Mouse (Mus musculus): ENCODE measurements at regions not wholly inside any gene's neighbourhood (a gene's known extent, or its start where the extent isn't known, plus 50 kb on each side); places are given as distances from the start of the nearest gene placed in this dataset.
A peak's percentile ranks its signal among the peaks of the same experiment; 100 is the strongest.

GRCm38 (mm10) chr4:142367774-142368173, 128.6 kb upstream of the Kazn start:
- no peak for DNase-seq (ENCODE audit: low spot score)

DNA sequence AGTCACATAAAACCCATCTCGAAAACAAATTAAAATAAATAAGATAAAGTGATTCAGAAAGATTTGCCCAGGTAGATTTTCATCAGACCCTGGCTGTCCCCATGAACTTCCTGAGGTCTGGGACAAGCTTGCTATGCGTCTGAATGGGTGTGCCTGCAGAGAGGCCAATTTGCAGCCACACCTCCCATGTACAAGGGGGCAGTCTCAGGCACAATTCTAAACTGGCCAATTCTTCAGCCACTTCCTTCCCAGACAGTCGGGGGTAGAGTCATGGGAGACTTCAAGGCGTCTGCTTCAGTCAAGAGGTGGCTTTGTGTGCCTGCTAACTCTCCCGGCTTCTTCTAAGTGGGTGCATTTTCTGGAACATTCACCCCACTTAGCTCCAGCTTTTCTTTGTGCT, 122.9 kb upstream of the Kazn start:
- no peak for DNase-seq (ENCODE audit: low spot score)

DNA sequence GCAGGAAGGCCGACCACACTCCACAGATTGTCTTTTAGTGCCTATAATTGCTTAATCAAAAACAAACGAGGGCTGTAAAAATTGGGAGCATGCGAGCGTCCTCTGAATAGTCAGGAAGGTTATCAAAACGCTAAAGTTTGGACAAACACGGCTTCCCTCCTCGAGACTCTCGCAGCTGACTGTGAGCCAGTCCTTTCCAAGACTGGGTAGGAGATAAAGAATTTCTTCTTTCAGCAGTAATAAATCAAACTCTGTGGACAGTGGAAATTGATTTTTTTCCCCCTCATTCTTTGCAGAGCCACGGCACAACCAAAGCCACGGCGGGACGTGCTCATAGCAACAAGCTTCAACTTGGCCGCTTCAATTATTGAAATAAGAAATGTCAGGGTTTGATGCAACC, 119.7 kb upstream of the Kazn start:
- DNase-seq (ENCODE audit: low spot score), result no peak

GRCm38 (mm10) chr4:142355387-142355786, 116.2 kb upstream of the Kazn start:
- DNase-seq (ENCODE audit: low spot score), result no peak

DNA sequence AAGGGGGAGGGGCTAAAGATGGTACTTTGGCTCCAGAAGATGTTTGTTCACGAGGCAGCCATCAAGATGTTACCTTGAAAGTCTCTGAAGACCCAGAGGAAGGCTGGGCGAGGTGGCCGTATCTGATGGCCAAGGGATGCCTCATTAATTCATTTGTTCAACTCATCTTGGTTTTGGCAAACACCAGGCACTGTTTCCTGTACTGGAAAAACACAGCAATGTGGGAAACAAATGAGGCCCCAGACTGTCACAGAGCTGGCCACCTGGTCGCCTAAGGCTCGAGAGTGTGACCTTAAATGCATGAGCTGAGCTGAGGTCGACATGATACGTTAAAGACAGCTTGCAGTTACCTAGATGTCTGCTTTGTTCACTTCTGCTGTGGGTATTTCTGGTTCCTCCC, 114.3 kb upstream of the Kazn start:
- no peak for DNase-seq (ENCODE audit: low spot score)

- peak; percentile 76 for DNase-seq (ENCODE audit: low spot score)
Observed at GRCm38 (mm10) chr4:142351831-142352230, 112.6 kb upstream of the Kazn start.

- no peak for DNase-seq (ENCODE audit: low spot score)
Observed at GRCm38 (mm10) chr4:142350986-142351385, 111.8 kb upstream of the Kazn start.

GRCm38 (mm10) chr4:142348910-142349309, 109.7 kb upstream of the Kazn start:
- DNase-seq (ENCODE audit: low spot score), result peak; percentile 57

GRCm38 (mm10) chr4:142342482-142343206, 103.4 kb upstream of the Kazn start:
- no peak for DNase-seq (ENCODE audit: low spot score)

- no peak for DNase-seq (ENCODE audit: low spot score)
Observed at GRCm38 (mm10) chr4:142341305-142341704, 102.1 kb upstream of the Kazn start.

- DNase-seq (ENCODE audit: low spot score), result no peak
Observed at GRCm38 (mm10) chr4:142340057-142340456, 100.9 kb upstream of the Kazn start.

- peak; percentile 62 for DNase-seq (ENCODE audit: low spot score)
Observed at GRCm38 (mm10) chr4:142337701-142338100, 98.5 kb upstream of the Kazn start.

DNA sequence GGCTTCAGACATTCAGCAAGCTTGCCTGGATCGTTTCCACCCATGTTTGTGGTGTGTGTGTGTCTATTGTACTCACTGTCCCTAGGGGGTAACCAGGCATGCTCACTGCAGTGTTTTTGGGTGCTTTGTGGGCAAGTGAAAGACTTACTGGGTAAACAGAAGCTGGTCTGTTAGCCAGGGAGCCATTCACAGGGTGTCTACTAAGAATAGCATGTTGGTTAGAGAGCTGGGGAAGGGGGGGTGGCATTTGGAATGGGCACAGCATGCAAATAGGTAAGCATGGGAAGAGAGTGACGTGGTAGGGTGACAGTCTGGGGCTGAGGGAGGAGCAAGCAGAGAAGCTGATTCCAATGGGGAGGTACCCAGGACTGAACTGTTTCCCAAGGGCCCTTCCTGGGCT, 97.7 kb upstream of the Kazn start:
- no peak for DNase-seq (ENCODE audit: low spot score)

DNA sequence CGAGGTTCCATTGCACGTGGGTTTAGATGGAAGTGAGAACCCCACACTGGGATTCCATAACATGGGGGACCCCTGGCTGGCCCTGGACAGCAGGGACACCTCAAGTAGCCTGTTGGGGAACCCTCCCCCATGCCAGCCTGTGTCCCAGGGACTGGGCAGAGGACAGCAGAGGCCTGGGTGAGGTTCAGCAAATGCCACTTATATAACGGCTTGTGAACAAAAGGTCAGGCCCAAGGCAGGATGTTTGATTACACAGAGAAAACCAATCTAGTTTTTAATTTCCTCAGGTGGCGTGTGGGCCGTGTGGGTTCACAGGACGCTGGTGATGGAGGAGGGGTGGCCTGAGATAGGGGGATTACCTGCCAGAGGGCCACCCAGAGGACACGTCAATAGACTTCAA, 94.9 kb upstream of the Kazn start:
- no peak for DNase-seq (ENCODE audit: low spot score)

DNA sequence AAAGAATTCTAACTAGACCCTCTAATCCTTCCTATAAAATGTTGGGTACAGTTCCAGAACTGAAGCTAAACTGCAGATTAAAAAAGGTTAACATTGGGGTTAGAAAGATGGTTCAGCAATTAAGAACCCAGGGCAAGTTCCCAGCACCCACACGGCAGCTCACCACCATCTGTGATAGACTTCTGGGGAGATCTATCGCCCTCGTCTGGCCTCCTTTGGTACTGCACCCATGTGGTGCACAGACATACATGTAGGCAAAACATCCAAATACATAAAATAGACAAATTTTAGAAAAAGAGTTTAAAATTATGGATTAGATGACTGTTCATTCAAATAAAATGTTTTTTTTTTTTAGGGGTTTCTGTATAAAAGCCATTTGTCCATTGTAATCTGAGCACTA, 91.4 kb upstream of the Kazn start:
- no peak for DNase-seq (ENCODE audit: low spot score)

DNA sequence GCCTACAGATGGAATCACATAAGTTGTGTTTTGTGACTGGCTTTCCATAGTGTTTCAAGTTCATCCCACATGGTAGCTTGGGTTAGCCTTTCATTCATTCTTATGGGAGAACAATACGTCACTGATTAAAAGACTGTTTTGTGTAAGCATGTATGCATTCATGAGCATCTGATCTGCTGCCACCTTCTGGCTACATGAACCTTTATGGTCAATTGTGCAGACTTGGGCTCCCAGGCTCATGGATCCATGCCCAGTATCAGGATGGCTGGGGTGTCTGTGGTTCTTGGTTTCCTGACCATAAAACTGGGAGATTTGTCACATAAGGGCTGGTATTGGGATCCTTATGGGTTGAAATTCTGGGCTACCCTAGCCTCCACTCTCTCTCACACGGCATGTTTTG, 90.4 kb upstream of the Kazn start:
- no peak for DNase-seq (ENCODE audit: low spot score)

- DNase-seq (ENCODE audit: low spot score), result no peak
Observed at GRCm38 (mm10) chr4:142326511-142326910, 87.3 kb upstream of the Kazn start.

GRCm38 (mm10) chr4:142321209-142321863, 82.1 kb upstream of the Kazn start:
- no peak for DNase-seq (ENCODE audit: low spot score)

DNA sequence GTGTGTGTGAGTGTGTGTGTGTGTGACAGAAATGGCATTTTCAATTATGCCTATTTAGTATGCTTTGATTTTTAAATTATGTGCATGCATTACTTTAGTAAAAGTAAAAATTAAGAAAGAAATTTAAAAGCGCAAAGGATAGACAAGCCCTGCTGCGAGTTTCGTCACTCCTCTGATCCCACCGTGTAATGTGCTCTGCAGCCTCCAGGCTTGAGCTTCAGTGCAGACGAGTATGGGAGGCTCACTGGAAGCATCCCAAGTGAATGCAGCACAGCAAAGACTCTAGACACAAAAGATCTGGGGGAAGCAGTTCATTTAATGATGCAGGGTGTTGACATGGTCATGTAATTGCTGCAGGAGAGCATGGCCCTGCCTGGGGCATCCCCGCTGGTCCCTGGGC, 71.1 kb upstream of the Kazn start:
- DNase-seq (ENCODE audit: low spot score), result no peak

GRCm38 (mm10) chr4:142308271-142308670, 69.1 kb upstream of the Kazn start:
- no peak for DNase-seq (ENCODE audit: low spot score)

DNA sequence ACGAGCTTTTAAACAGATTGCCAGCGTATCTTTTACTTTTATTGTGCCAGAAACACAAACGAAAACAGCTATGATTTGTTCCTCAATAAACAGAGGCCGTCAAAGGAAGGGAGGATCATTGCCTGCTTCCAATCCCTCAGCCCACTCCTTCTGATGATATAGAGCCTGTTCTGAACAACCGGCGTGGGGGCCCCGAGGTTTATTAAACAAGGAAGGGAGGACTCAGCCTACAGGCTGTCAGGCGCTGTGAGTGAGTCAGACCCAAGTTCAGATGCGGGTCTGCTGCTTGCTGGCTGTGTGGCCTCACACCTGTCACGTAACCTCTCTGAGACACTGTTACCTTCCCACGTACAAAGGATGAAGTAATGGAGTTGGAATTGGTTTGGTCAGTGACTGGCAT, 68.1 kb upstream of the Kazn start:
- no peak for DNase-seq (ENCODE audit: low spot score)

GRCm38 (mm10) chr4:142306076-142306475, 66.9 kb upstream of the Kazn start:
- no peak for DNase-seq (ENCODE audit: low spot score)

GRCm38 (mm10) chr4:142303374-142304020, 64.3 kb upstream of the Kazn start:
- no peak for DNase-seq (ENCODE audit: low spot score)
